Mouse (Mus musculus): Measurements from ENCODE around the gene Tmem128.

The Tmem128 gene

DNA sequence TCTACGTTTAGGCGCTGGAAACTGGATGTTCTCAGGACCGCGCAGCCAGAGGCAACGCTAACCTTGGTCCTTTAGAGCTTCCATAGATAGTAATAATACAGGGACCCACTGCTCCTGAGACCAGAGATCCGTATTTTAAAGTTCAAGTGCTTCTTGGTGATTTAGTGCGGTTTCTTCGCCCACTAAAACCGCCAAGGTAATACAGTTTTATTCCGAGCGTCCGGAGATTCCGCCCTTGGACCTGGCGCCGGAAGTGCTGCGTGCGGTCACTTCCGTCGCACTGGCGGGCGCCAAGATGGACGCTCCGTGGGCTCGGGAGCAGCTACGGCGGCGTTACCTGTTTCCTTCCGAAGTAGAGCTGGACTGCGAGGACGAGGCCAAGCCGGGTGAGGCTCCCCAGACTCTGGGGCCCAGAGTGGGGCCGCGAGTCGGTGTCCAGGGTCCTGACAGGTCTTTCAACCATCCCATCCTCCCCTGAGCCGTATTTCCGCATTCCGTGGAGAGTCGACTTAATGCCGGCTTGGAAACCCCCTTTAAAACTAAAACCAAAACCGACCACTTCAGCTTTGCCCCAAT is at the start of gene Tmem128:
Tmem128 (plus strand) TSS at position 79 of the 576 bp plus-strand sequence.
- DNase-seq (ENCODE audit: low spot score): peak; percentile 44

DNA sequence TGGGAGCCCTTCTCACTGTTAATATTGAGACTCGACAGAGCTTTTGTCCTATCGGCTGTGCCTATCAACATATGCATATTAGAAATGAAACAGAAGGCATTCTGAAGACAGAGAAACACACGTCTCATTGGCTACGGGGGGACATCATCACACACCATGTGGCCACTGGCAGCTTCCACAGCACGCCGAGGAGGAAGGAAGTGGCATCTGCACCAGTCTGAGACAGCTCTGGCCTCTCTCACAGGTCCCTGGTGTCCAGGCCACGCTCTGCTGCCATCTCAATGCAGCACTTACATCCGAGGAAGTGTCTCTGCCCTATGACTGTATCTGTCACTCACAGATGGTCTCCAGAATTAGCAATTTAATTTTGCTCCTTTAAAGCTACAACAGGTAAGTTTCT is 48.3 kb upstream of the Tmem128 start:
- no peak for DNase-seq (ENCODE audit: low spot score)

DNA sequence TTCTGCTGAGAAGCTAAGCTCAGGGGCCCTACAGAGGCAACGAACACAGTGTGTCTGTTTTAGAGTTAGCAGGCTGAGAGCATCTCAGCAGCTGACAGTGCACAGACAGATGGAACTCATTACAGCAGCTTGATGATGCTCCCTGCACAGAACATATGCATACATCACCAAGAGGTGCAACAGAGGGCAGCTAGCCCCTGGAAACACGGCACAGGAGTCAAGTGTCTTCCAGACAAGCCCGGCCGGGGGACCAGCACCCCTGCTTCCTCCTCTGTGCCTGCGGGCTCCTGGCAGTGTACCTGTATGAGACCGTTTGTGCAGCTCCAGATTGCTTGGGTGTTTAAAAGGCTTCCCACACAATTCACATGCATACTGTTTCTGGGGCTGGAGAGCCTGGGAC is 47.0 kb upstream of the Tmem128 start:
- DNase-seq (ENCODE audit: low spot score): no peak

DNA sequence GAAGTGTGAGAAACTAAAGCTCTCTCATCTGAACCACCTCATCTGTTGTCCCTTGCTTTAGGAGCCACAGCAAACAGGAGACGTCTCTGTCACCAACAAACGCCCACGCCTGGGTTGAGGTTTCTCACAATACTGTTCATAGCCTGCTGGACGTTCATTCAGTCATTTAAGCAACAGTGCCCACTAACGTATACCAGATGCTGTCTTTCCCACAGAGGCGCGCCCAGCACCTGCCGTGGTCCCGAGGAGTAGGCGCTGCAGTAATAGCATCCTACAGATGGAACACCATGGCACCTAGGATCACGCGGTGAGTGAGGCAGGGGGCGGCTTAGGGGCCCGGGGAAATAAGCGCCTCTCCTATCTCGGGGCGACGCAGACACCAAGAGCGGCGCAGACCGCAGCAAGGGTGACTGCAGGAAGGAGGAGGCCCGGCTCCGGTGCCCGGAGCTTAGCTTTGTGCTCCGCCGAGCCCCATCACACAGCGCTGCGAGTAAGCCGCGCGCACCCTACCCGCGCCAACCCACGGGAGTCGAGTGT is 40.1 kb upstream of the Tmem128 start:
- DNase-seq (ENCODE audit: low spot score): peak; percentile 32

DNA sequence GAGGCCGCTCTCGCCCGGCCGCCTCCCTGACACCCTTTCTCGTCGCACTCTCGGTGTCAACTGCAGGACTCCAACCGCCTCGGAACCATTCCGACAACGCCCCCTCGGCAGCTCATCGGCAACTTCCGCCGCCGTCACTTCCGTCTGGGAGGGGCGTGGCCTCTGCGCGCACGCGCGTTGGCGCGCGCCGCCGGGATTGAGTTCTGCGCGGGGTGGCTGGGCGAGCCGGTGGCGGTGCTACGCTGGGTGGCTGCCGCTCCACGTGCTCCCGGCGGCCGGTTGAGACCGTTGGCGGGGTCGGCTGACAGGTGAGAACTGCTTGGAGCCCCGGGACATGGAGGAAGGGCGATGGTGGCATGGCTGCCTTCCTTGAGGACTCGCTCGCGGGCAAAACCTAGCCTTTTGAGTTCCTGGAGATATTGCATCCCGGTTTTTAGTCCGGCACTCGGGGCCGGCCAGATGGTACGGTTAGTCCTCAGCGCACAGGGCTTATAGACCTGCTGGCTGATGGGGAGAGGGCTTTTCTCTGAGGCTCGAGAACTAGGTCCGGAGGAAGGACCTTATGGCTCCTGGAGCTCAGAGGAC is 39.6 kb upstream of the Tmem128 start, which contains the start of the genes Zbtb49 and Lyar:
Zbtb49 (minus strand) TSS at position 130 of the 585 bp plus-strand sequence.
Lyar (plus strand) TSS at position 143 of the 585 bp plus-strand sequence.
- DNase-seq (ENCODE audit: low spot score): peak; percentile 86

DNA sequence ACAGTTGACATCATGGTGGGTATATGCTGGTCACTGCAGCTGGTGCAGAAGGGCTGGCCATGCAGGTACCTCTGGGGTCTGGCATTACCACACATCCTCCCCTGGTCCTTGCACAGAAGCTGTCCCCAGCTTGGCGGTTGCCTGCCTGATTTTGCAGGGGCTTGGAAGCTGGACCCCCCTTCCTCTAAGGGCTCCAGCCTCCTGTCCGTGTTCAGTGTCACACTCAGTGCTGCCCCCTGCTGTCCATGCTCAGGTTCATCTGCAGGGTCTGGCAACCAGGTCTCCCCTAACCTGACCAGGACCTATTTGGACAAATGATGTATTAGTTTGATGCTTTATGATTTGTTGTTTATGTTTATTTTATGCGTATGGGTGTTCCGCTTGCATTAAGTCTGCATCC is 24.6 kb upstream of the Tmem128 start:
- no peak for DNase-seq (ENCODE audit: low spot score)

DNA sequence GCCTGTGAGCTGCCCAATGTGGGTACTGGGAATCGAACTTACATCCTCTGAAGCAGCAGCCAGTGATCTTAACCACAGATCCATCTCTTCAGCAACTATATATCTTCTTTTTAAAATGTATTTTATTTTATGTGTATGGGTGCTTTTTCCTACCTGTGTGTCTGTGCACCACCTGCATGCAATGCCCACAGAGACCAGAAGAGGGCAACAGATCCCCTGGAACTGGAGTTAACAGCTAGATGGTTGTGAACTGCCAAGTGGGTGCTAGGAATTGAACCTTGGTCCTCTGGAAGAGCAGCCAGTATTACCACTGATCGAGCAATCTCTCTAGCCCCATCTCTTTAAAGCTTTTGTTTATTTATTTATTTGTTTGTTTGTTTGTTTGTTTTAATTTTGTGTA is 23.4 kb upstream of the Tmem128 start:
- no peak for DNase-seq (ENCODE audit: low spot score)

DNA sequence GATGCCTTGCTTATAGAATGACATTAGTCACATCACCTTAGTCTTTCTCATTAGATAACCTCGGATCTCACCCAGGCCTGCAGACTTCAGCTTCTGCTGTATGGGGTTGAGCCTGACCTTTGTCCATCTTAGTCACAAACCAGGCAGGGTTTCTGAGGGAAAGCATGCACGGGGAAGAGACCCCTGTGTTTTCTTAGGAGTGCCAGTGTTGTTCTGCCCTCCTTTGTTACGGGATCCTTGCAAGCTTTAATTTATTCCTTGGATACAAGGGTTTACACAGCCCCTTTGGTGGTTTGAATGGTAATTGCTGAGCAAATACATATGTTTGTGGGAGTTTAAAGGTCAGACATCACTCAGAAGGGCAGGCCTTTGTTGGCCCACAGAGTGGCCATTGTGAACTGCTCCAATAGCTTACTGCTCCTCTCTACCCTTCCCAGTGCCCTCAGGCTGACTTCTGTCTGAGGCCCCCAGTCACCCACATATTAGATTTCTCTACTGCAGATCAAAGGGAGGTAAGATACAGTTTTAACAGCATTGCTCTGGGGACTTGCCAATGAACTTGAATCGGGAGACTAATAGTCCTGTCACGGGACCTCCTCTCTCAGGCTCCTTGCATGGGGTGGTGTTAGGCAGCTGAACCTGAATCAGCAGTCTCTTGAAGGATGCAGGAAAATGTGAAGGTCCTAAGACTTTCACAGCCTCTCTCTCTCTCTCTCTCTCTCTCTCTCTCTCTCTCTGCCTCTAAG is 19.1 kb upstream of the Tmem128 start:
- DNase-seq (ENCODE audit: low spot score): no peak

DNA sequence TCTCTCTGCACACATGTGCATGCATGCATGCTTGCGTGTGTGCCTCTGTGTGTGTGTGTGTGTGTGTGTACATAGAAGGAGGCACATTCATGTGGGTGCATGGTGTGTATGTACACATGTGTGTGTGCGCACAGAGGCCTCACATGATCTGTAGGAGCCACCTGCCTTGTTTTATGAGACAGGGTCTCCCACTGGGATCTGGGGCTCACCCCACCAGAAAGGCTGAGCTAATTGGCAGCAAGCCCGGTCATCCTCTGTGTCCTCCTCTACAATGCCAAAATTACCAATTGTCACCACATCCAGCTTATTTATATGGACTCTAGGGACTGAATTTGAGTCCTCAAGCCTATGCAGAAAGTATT is 18.5 kb upstream of the Tmem128 start:
- no peak for DNase-seq (ENCODE audit: low spot score)

DNA sequence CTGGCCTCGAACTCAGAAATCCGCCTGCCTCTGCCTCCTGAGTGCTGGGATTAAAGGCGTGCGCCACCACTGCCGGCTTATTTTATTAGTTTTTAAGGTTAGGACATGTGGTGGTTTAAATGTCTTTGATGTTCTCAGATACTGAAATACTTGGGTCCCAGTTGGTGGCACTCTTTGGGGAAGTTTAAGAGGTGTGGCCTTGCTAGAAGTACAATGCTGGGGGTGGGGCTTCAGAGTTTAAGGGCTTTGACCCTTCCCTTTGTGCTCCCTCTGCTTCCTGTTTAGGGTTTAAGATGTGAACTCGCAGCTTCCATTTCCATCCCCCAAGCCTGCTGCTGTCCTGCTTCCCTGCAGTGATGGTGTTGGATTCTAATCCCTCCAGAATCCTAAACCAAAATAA is 18.0 kb upstream of the Tmem128 start:
- DNase-seq (ENCODE audit: low spot score): no peak

DNA sequence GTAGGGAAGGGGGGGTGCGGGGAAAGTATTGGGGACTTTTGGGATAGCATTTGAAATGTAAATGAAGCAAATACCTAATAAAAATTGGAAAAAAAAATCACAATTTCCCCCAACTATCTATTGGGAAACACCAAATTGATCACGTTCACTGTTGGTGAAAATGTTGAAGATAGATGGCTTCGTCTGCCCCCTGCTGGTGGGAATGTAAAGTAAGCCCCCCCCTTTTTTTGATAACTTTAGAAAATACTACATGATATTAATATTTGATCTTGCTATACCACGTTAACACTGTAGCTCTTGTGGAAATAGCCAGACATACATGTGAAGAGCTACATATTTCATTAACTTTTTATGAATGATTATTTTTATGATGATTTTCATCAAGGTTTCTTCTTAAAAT is 4.8 kb upstream of the Tmem128 start:
- DNase-seq (ENCODE audit: low spot score): no peak

DNA sequence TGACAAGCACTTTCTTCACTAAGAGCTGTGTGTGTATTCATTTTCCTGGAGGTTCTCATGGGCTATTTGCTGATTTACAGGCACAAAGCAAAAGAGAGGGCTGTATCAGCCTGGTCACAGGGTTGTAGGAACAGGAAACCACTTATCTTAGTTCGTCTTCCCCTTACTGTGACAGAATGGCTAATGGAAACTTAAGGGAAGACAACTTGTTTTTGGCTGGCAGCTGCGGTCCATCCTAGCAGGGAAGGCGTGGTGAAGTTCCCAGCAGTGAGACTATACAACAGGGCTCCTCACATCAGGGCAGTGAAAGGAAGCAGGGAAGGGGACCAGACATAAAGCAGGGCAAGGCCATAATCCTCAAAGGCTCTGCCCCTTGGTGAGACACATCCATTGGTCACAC is 4.3 kb upstream of the Tmem128 start:
- no peak for DNase-seq (ENCODE audit: low spot score)

DNA sequence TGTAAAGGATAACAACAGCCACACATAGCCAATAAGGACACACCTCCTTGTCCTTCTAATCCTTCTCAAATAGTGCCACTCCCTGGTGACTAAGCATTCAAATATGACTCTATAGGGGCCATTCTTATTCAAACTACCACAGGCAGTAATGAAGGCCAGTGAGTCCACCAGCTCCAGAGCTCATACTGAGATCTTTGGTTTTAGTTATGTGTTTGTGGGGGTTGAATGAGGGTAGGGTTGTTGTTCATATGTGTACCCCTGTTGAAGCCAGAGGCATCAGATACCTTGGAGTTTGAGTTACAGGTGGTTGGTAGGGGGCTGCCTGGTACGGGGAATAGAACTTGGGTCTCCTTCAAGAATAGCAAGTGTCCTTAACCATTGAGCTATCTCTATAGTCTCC is 3.4 kb upstream of the Tmem128 start:
- no peak for DNase-seq (ENCODE audit: low spot score)

DNA sequence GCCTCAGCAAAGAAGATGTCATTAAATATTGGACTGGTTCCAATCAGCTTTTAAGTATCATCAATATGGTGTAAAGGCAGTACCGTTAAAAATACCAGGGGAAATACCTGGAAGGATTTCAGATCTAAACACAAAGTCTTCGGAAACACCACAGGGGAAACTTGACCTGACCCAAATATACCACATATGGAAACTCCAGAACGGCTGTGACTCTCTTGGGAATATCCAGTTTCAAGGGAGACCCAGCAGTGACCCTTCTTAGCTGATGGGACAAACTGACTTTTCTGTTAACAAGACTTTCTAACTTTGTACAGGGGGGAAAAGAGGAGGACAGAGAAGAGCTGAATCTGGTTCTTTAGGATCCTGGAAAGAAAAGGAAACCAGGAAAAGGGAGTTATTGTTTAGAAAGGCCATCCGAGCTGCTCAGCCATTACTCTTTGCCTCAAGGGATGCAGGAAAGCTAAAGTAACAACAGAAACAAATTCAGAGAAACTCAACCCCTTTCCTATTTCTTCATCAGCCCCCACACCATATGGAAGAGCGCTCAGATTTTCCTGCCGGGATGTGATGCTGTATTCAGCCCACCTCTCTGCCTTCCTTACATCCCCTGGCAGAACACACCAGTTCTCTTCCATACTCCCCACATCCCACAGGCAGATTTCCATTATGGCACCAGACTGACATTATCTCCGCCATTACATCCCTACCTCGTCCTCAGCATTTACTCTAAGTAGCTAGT is 1.8 kb upstream of the Tmem128 start:
- no peak for DNase-seq (ENCODE audit: low spot score)

DNA sequence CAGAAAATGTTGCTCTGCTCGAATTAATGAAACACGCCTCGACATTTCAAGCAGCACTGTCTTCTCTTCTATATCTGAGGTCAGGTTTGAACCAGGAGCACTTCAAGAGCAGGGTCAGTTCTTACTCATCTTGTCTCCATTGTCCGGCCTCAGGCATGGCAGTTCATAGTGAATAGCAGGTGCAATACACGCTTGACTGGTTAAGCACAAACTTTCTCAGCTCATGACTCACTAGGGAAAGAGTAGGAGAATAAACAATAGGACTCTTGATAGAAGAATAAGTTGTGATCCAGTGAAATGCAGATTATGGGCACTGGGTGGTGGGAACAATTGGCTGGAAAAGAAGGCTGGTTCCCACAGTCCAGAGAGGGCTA is 1.2 kb upstream of the Tmem128 start:
- no peak for DNase-seq (ENCODE audit: low spot score)

DNA sequence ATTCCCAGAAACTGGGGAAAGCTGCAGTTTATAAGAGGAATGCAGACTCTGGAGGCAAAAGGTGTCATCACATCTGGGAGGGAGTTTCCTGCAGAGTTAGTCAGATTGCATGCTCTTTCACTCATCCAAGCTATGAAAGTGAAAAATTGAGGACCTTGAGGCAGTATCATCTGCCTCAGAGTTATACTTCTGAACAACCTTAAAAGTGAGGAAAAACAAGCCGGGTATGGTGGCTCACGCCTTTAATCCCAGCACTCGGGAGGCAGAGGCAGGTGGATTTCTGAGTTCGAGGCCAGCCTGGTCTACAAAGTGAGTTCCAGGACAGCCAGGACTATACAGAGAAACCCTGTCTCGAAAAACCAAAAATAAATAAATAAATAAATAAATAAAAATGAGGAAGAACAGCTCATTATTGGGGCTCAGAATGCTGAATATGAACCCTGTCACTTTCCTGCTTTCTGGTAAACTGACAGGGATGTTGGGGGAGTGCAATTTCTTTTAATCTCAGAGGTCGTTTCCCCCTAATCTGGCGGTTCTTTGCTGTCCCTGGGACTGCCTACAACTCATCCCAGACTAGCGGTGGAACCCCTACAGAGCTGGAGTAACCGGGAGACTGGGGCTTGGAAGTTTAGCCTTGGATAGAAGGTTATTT is 404 bp upstream of the Tmem128 start:
- DNase-seq (ENCODE audit: low spot score): no peak

DNA sequence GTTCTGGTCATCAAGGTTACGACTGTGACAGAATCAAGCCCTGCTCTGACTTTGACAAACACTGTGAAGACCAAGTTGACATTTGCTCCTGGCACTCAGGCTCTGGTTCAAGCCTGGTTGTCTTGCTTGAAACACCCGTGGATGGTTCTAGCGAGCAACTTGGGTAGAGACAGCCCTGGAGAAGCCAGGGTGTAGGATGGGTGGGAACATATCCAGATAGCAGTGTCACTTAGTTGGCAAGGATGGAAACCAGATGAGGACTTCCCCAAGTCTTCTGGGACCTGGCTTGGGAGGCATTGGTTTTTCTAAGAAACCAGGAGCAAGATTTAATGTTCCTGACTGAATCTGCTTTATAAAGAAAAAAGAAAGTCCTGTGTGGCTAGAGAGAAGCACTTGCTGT is 11.0 kb downstream of the Tmem128 start:
- DNase-seq (ENCODE audit: low spot score): no peak

DNA sequence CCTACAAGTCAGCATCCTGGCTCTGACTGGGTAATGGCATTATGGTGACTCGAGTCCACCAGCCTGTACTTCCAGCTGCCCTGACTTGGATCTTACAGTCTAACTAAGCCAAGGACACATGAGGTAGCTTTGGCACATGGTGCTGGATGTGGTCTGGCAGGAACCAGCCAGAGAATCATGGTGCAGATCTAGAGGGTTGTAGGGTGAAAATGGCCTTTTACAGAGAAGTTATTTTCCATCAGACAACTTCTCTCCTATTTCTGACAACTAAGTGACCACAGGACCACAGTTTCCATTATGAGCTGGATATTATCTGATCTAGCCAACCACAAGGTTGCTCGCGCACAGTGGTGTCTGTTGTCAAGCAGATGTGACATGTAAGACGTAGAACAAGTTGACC is 13.8 kb downstream of the Tmem128 start:
- no peak for DNase-seq (ENCODE audit: low spot score)

DNA sequence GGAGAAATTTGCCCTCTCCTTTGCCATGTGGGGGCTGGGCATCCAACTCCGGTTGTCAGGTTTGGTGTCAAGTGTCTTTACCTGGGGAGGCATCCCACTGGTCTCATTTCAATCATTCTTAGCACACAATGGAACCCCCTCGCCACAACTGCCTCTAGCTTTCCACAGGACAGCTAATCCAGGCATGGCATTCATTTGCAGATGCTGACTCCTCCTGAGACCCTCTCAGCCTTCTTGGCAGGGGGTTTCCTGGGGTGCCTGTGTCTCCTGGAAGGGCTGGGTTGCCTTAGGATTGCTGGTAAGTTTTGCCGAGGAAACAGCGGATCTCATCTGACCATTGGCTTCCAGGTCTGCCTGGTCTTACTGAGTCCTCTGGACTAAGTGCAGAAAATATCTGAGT is 15.8 kb downstream of the Tmem128 start, which contains the start of gene Otop1:
Otop1 (plus strand) TSS at position 202 of the 400 bp plus-strand sequence.
- DNase-seq (ENCODE audit: low spot score): no peak

DNA sequence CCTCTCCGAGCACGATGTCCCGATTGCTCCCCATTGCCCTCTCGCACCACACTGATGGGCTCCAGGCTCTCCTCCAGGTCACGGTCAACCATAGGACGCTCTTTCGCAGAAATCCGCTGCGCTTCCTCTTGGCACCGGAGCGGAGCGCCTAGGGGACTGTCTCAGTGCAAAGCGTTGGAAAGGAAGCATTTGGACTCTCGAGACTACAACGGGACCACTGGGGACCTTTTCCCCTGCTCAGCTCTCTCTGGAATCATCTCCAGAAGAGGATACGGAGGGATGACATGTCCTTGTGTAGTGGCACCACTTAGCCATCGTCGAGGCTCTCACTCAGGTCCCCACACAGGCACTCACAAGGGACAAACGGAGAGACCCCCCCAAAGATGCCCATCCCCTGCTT is 16.5 kb downstream of the Tmem128 start:
- no peak for DNase-seq (ENCODE audit: low spot score)

DNA sequence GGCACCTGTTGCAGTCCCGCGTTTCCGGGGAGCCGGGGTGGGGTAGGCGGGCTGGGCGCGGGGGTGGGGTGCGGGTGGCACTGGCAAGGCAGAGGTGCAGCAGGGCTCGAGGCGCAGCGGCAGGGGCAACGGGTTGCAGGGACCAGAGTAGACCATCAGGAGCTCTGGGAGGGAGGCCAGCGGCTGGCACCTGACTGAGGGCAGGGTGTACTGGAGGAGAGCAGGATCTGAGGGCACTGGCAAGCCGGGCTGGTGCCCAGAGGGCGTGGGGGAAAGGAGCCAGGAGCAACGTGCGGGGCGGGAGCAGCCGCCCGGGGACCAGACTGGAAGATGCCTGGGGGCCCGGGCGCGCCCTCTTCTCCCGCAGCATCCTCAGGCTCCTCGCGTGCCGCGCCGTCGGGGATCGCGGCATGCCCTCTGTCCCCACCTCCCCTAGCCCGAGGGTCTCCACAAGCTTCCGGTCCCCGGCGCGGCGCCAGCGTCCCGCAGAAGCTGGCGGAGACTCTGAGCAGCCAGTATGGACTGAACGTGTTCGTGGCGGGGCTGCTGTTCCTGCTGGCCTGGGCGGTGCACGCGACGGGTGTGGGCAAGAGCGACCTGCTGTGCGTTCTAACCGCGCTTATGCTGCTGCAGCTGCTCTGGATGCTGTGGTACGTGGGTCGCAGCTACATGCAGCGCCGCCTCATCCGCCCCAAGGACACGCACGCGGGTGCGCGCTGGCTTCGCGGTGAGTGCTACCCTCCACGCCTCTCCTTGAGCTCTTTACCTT is 17.3 kb downstream of the Tmem128 start:
- no peak for DNase-seq (ENCODE audit: low spot score)
